Mouse (Mus musculus) kidney, postnatal 0 days (tissue): ENCODE measurements around the gene Styx. TPM values are rescaled to one million over a fixed set of nuclear protein-coding genes. Genes with fewer than 3 reads are reported as not detected.

Experiments
- ATAC-seq: fragments of 200-750 bp; cut with Nextera tagmentation; replicated peaks from 2 replicates; pipeline ENCODE4 v1.8.0; 2017; ENCODE audit warnings: low read depth, moderate number of reproducible peaks, moderate TSS enrichment, moderate library complexity; ENCODE audit not compliant: low FRiP score
- DNase-seq: peaks from one replicate; pipeline ENCODE4 v3.0.0-alpha.2; 2016; ENCODE audit warnings: low spot score
- H3K27ac ChIP-seq: fragments of 300-500 bp; sonication (generic); 2 replicates; pipeline ENCODE4 v1.5.1; 2014; ENCODE audit warnings: mild to moderate bottlenecking
- H3K27me3 ChIP-seq: fragments of 300-500 bp; sonication (generic); 2 replicates; pipeline ENCODE4 v1.6.1; 2014; ENCODE audit warnings: low read length, mixed read lengths; ENCODE audit not compliant: insufficient read depth
- H3K36me3 ChIP-seq: fragments of 300-500 bp; sonication (generic); 2 replicates; pipeline ENCODE4 v1.6.1; 2014; ENCODE audit warnings: low read length, mixed read lengths; ENCODE audit not compliant: insufficient read depth
- H3K4me1 ChIP-seq: fragments of 300-500 bp; sonication (generic); replicated peaks from 2 replicates; pipeline ENCODE4 v1.6.1; 2014; ENCODE audit warnings: antibody characterized with exemption, low read length, mixed read lengths; ENCODE audit not compliant: insufficient read depth
- H3K4me2 ChIP-seq: fragments of 300-500 bp; sonication (generic); 2 replicates; pipeline ENCODE4 v1.6.1; 2014; ENCODE audit warnings: mild to moderate bottlenecking, low read length, moderate library complexity, mixed read lengths
- H3K4me3 ChIP-seq: fragments of 300-500 bp; sonication (generic); replicated peaks from 2 replicates; pipeline ENCODE4 v1.5.1; 2014; ENCODE audit warnings: low read depth, low read length
- H3K9ac ChIP-seq: fragments of 300-500 bp; sonication (generic); 2 replicates; pipeline ENCODE4 v1.6.1; 2014; ENCODE audit warnings: low read depth, low read length
- H3K9me3 ChIP-seq: fragments of 300-500 bp; sonication (generic); replicated peaks from 2 replicates; pipeline ENCODE4 v1.6.1; 2016; ENCODE audit warnings: low read length, inconsistent platforms, mixed read lengths
- CTCF ChIP-seq: IDR thresholded peaks from 2 replicates; pipeline ENCODE4 v1.5.1; 2016; ENCODE audit warnings: antibody characterized with exemption, low read depth, mild to moderate bottlenecking, moderate library complexity
- WGBS: fragments of 180-500 bp; shearing (Covaris S2); extraction: QIAGEN DNeasy Blood & Tissue Kit; methylation state at CpG from one replicate; pipeline ENCODE4 v1.1.7; 2014; 5-methylcytosine and 5-hydroxymethylcytosine counted together
- polyA plus RNA-seq: library from polyadenylated mRNA; unstranded; fragments of >200 nt; fragmentation: Nextera tagmentation; extraction: Ambion mirVana; gene quantifications from 2 replicates; pipeline ENCODE4 v1.2.1, GENCODE M21; 2015

The Styx gene
- polyA plus RNA-seq, 1 experiment from 2014 or later, result 82.3 TPM

GRCm38 (mm10) chr14:45441291-45441690 lies 90.4 kb downstream of the Styx start:
- H3K36me3 ChIP-seq, result no peaks in the 10 kb centered on the region
- no peak overlapping the region for H3K27ac ChIP-seq
- no peak overlapping the region for H3K9ac ChIP-seq
- ATAC-seq (no peak), DNase-seq (peak; percentile 9)
- H3K4me1 ChIP-seq, result peaks cover 26% of the 10 kb centered on the region
- no peak overlapping the region for H3K4me3 ChIP-seq
- WGBS, result 66% methylated on average over 6 of the region's 6 CpGs
- H3K4me2 ChIP-seq, result no peak overlapping the region
- TF ChIP-seq CTCF, result no peak
- H3K27me3 ChIP-seq, result no peaks in the 10 kb centered on the region
- H3K9me3 ChIP-seq, result no peaks in the 10 kb centered on the region

GRCm38 (mm10) chr14:45442781-45443560 lies 92.1 kb downstream of the Styx start:
- no peak for TF ChIP-seq CTCF
- Histone ChIP-seq H3K9me3 (no peaks in the 10 kb centered on the region), H3K36me3 (no peaks in the 10 kb centered on the region), H3K4me3 (no peak overlapping the region), H3K27ac (0 out of 2 replicates have a peak overlapping the region, but pooled peaks have one; percentile 3), H3K4me1 (peaks cover 33% of the 10 kb centered on the region), H3K9ac (no peak overlapping the region), H3K27me3 (no peaks in the 10 kb centered on the region), H3K4me2 (no peak overlapping the region)
- 41% methylated on average over 12 of the region's 12 CpGs for WGBS
- DNase-seq, result peak; percentile 69
- ATAC-seq, result no peak

DNA sequence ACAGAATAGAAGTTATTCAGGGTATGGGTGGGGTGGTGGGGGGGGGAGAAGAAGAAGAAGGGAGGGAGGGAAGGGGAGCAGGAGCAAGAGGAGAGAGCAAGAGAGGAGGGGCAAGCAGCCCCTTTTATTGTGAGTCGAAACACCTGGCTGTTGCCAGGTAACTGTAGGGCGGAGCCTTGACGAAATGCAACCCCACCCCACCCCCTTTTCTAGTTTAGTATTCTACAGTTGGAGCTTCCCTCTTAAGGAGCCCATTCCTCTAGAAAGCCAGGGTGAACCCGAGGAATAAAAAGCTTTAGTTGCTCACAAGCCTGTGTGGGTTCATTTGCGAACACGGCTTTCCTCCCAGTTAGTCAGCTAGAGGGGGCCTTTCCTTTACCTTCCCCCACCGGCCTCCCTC lies 94.0 kb downstream of the Styx start:
- ATAC-seq (no peak), DNase-seq (peak; percentile 20)
- Histone ChIP-seq H3K9me3 (no peaks in the 10 kb centered on the region), H3K27me3 (no peaks in the 10 kb centered on the region), H3K9ac (no peak overlapping the region), H3K4me1 (peaks cover 29% of the 10 kb centered on the region), H3K36me3 (no peaks in the 10 kb centered on the region), H3K4me2 (no peak overlapping the region), H3K4me3 (no peak overlapping the region), H3K27ac (peak overlapping the region; percentile 38)
- 47% methylated on average over 7 of the region's 7 CpGs for WGBS
- no peak for TF ChIP-seq CTCF

- Histone ChIP-seq H3K9ac (no peak overlapping the region), H3K27me3 (no peaks in the 10 kb centered on the region), H3K9me3 (no peaks in the 10 kb centered on the region), H3K4me2 (no peak overlapping the region), H3K36me3 (no peaks in the 10 kb centered on the region), H3K4me3 (no peak overlapping the region), H3K4me1 (peaks cover 29% of the 10 kb centered on the region), H3K27ac (peak overlapping the region; percentile 38)
- TF ChIP-seq CTCF, result no peak
- WGBS, result 47% methylated on average over 12 of the region's 12 CpGs
- no peak for DNase-seq
- ATAC-seq, result no peak
Observed at GRCm38 (mm10) chr14:45445445-45445844, 94.6 kb downstream of the Styx start.

DNA sequence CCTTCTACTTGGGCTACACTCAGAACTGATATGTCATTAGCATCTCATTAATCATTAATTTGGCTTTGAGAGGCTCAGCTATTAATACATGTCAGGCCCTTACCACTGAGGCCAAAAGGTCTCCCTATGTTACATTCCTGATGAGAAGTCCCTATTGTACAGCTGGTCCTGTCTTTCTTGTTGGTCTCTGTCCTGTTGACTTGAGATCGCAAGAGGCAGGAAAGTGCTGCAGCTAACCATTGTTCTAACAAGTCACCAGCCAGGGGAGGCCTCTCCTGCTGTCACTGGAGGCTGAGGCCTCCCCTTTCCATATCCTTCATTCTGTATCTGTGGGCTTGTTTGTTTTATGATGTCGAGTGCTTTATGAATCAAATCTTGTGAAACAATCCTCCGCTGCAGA lies 95.9 kb downstream of the Styx start:
- DNase-seq, result peak; percentile 29
- ATAC-seq, result no peak; the same call in 1 of the 2 replicates
- Histone ChIP-seq H3K36me3 (no peaks in the 10 kb centered on the region), H3K4me3 (no peak overlapping the region), H3K9ac (no peak overlapping the region), H3K9me3 (no peaks in the 10 kb centered on the region), H3K27ac (no peak overlapping the region), H3K4me2 (no peak overlapping the region), H3K27me3 (no peaks in the 10 kb centered on the region), H3K4me1 (peaks cover 33% of the 10 kb centered on the region)
- WGBS, result 72% methylated on average over 3 of the region's 3 CpGs
- no peak for TF ChIP-seq CTCF

DNA sequence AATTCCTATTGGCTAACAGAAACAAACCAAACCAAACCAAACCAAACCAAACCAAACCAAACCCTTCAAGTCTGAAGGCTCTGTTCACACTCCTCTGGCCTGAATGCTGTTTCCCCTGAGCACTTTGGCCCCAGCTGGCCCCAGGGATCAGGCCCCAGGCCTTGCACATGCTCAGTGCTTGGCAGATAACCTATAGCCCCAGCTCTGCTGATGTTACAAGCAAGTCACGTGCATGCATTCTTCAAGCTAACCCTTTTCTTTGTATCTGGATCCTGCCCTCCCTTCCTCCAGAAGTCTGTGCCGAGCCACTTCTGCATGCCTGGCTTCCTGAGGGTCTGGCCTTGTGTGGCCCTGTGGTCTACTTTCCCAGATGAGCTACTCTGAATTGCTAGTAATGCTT lies 100.2 kb downstream of the Styx start:
- DNase-seq (peak; percentile 16), ATAC-seq (no peak)
- H3K27ac ChIP-seq, result peak overlapping the region; percentile 27
- H3K4me3 ChIP-seq, result no peak overlapping the region
- peak overlapping the region; percentile 2; the same call in 1 of the 2 replicates for H3K9ac ChIP-seq
- no peaks in the 10 kb centered on the region for H3K36me3 ChIP-seq
- no peaks in the 10 kb centered on the region for H3K9me3 ChIP-seq
- no peak for TF ChIP-seq CTCF
- no peaks in the 10 kb centered on the region for H3K27me3 ChIP-seq
- WGBS, result 32% methylated on average over 2 of the region's 2 CpGs
- H3K4me1 ChIP-seq, result peaks cover 42% of the 10 kb centered on the region
- H3K4me2 ChIP-seq, result no peak overlapping the region
